Mouse (Mus musculus): ENCODE measurements around the gene Surf4.

Surf4 gene

GRCm38 (mm10) chr2:26927745-26928476, 5.8 kb downstream of the Surf4 start:
- DNase-seq, result no peak

DNA sequence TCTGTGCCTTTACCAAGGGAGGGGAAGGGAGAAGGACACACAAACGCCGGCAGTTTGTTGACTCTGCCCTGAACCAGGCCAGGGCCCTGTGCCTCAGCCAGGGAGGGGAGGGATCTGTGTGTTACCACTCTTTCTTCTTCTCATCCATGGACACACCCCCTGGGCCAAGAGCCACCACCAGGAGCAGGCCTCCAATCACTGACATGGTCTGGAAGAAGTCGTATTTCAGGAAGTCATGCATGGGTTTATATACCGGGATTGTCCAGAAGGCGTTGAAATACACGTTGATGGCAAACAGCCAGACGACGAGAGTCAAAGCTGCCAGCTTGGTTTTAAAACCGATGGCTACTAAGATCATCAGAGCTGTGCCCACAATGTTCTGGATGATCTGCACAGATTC, 11.9 kb downstream of the Surf4 start:
- DNase-seq, result peak; percentile 62

DNA sequence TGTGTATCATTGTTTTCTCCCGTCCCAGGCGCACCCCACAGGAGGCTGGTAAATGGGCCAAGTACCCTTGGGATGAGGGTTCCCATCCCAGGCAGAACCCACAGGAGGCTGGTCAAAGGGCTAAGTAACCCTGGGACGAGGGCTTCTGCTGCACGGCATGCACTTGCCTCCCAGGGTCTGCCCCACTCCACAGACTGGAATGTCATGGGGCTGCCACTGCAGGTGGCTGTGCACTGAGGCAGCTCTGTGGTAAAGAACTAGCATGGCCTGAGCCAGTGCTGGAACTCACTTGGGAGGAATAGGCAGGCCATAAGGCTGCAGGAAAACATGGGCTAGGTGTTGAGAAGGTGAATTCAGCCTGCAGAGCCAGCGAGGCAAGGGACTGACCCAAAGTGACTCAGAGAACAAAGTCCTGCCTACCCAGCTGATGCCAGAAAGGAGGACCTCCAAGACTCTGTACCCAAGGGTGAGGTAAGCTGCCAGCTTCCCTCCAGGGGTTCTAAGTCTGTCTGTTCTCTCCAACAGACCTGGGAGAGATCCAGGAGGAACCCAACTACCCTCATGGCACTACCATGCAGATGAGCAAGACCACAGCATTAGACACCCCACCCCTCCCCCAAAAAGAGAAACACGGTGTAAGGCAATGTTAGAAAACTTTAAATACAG, 13.4 kb downstream of the Surf4 start:
- DNase-seq, result peak; percentile 79

DNA sequence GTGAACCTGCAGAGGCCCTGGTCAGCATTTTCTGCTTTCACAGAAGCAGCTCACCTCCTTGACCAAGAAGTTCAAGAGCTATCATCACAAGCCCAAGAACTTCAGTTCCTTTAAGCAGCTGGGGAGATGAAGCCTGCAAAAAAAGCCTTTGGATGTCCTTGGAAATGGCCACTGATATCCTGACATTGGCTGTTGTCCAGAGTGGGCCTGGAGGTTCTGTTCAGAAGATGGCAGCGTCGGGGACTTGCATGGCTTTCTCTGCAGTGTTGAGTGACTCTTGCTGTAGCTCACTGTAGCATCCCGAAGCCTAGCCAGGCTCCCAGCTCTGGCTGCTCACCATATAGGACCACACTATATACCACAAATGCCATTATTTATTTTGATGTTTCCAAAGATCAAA, 14.0 kb downstream of the Surf4 start:
- no peak for DNase-seq

DNA sequence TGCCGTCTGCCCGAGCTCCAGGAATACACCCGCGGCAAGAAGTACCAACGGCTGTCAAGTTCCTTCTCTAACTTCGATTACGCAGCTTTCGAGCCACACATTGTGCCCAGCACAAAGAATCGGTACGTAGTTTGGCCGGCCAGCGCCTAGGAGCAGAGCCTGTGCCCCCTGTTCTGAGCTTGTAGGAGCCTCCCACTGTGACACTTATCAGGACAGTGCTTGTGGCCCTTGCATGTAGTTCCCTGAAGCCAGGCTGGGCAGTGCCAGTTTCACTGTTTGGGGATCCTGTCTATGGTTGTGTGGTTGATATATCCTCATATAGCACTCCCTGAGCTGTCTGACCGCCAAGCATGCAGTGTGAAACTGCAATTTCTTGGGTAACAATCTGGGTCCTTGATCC, 17.0 kb downstream of the Surf4 start:
- DNase-seq, result no peak

DNA sequence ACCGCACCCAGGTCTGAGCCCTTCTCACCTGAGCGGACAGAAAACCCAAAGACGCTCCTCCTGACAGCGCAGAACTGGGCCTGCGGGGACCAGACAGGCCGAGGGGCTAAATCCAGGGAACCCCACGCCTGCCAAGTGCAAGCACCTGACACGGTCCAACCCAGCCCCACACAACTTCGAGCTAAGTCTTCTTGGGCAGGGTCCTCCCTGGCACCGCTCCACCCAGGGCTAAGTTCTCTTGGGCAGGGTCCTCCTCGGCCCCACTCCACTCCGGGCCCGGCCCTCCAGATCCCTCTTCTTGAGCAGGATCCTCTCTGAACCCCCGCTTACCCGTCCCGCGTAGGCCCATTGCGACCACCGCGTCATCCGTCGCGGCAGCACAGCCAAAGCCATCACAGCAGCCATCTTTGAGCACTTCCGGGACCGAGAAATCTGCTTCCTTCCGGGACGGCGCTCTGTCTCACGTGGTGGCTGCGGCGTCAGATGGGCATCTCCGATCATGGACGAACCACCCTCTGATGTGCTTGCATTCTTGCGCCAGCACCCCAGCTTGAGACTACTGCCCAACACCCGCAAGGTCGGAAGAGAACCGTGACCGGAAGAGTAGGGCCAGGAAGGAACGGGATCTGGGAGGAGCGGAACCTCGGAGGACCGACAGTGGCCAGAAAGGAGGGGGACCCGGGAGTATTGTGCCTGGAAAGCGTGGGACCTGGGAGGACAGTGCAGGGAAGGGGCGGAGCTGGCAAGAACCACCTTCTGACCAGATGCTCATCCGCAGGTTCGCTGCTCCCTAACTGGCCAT, 17.6 kb downstream of the Surf4 start, which contains the start of the genes Surf2 and Surf1:
Gene Surf2, plus strand, starts transcription at position 441 of the 802 bp plus-strand sequence.
Gene Surf1, minus strand, starts transcription at position 604 of the 802 bp plus-strand sequence.
- peak; percentile 80 for DNase-seq

DNA sequence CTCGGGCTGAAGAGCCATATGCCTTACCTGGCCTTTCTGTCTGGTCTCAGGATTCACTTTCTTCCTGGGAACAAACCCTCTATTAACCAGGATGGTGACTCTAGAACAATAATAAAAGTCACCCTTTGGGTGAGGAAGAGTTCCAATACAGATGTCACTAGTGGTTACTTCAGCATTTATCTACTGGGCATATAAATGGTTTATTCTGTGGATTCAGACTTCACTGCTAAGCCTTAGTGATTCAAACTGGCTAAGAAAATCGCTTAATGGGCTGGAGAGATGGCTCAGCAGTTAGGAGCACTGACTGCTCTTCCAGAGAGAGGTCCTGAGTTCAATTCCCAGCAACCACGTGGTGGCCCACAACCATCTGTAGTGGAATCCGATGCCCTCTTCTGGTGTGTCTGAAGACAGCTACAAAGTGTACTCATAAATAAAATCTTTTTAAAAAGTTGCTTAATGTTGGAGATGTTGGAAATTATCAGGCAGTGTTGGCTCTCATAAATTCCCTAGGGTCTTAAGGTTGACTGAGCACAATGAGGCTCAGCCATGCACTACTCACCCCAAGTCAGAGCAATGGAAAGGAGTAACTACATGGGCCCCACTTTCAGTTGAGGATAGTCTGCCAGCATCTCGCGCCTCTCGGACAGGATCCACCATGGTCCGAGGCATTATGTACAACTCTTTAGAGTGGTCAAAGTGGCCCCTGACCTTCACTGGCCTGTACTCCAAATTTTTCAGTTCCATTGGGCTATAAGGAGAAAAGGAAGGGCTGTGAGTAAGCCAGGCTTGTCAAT, 19.4 kb downstream of the Surf4 start:
- no peak for DNase-seq

DNA sequence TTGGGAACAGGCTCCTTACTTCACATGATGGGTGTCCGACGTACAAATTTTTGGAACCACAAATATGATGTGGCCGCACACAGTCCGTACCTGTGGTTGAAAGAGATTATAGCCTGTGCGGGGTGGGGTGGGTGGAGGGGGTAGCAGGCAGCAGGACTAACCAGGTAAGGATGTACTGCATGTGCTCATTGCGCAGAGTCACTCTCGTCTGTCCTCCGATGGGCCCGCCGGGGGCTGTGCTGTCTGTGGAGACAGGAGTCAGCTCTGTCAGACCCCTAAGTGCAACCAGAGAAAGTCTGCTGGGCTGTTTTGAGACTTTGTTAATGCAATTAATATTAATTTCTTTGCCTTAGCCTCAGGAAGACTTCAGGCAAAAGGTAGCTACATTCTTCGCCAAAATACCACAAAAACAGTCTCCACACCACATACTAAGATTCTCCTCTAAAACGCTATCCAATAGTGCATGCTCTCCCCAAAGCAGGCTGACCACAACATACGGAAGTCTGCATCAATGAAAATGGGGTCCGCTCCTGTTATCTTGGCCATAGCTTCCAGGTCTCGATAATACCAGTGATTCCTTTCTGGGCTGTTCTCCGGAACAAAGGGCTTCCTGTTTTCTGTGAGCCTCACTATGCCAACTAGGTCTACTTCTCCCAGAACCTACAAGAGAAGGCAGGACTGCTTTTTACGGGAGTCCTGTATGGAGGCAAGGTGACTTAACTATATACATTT, 20.1 kb downstream of the Surf4 start:
- no peak for DNase-seq

DNA sequence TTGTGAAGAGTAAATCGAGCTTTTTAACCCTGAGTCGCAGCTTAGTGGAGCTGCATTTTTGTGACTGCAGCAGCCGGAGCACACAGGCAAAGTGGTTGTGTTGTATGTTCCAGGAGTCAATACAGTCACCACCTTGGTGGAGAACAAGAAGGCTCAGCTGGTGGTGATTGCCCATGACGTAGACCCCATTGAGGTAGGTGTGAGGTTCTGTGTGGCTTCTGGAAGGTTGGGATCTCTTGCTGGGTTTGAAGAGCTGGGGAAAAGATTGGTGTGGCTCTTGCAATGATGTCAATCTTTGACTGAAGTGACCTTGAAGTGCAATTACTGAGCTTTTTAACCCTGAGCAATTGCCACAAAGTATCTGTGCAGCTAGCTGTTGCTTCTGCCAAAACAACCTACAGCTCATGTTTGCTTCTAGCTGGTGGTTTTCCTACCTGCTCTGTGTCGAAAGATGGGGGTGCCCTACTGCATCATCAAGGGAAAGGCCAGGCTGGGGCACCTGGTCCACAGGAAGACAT, 21.4 kb downstream of the Surf4 start:
- no peak for DNase-seq

DNA sequence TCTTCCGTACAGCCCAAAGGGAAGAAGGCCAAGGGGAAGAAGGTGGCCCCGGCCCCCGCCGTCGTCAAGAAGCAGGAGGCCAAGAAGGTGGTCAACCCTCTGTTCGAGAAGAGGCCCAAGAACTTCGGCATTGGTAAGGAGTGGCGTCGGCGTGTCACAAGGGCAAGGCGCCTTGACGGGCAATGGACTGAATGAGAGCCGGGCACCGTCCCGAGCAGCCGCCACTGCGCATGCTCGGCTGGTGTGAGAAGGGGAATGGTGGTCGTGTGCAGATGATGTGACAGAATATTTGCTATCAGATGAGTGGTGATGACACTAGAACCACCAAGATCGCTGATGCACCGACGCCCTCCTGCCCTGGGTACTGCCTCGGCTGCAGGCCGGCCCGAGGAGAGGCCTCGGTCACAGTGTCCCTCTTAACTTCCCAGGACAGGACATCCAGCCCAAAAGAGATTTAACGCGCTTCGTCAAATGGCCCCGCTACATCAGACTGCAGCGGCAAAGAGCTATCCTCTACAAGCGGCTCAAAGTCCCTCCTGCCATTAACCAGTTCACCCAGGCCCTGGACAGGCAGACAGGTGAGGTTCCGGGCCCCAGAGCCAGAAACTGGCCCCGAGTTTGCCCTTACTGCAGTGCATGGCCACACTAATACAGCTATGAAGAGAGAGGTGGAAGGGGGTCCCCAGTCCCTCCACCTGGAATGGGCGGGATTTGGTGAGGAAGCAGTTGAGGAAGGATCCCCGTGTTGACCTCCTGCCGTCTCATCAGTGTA, 22.5 kb downstream of the Surf4 start:
- no peak for DNase-seq

DNA sequence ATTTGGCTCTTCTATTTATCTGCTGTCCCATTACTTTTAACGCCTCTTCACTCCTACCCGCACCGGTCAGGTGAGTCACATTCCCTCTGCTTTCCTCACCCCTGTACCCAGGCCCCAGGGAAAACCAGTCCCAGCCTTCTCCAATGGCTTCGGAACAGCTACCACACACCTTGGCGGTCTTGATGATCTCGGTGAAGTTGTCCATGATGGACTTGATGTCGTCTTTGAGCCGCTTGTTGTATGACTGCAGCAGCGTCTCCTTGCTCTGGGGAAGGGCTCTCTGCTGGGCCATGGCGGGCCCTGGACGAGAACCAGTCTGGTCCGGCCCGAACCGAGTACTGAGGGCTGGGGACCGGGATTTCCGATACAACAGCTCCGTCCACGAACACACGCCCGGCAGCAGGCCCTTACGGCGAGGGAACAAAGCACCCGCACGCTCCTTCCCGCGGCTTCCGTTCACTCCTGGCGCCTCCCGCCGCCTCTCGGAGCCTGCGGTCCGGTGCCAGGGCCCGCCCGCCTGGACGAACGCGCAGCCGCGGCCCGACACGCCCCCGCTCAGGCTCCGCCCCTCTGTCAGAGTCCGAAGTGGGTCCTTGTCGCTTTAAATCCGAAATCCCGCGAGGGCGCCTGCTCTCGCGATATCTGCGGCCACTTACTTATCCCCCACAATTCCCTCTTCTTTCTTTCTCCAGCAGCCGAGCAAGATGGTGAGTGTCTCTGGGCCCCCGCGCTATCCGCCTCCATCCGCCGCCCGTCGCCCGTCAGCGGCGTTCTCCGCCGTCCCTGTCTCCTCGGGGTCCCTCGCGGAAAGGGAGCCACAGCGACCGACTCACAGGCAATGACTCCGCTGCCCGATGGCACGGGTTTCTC, 23.4 kb downstream of the Surf4 start, which contains the start of the genes Med22 and Rpl7a:
Gene Med22, minus strand, starts transcription at position 554 of the 870 bp plus-strand sequence.
Gene Rpl7a, plus strand, starts transcription at position 641 of the 870 bp plus-strand sequence.
- peak; percentile 98 for DNase-seq

DNA sequence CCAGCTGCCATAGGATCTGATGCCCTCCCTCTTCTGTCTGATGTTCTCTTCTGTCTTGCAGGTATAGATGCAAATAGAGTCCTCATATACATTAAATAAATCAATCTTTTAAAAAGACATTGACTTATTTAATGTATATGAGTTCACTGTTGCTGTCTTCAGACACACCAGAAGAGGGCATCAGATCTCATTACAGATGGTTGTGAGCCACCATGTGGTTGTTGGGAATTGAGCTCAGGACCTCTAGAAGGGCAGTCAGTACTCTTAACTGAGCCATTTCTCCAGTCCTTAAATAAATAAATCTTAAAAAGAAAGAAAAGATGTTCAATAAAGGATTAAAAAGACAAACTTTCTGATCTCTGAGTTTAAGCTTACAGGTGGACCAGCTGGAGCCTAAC, 24.3 kb downstream of the Surf4 start:
- DNase-seq, result no peak

- DNase-seq, result no peak
Observed at GRCm38 (mm10) chr2:26908710-26909386, 24.9 kb downstream of the Surf4 start.

GRCm38 (mm10) chr2:26907109-26907508, 26.6 kb downstream of the Surf4 start:
- DNase-seq, result peak; percentile 49

- DNase-seq, result no peak
Observed at GRCm38 (mm10) chr2:26906431-26906830, 27.3 kb downstream of the Surf4 start.

DNA sequence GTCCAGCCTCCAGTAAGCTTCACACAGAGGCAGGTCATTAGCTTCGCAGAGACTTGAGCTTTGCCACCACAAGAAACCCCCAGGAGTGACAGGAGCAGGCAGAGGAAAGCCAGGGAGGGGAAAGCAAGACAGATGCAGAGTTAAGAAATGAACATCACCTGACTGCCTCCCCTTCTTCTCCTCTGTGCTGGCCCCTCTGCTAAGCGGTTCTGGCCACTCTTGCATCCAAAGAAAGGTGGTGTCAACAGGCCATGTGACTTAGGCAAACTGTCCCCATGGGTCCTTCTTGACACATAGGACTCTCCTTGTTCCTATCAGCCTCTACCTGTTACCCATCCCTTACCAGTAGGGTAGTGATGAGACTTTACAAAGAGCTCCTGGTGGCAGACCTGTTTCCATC, 27.8 kb downstream of the Surf4 start:
- no peak for DNase-seq

- DNase-seq, result no peak
Observed at GRCm38 (mm10) chr2:26903311-26903710, 30.4 kb downstream of the Surf4 start.

GRCm38 (mm10) chr2:26902467-26903220, 31.1 kb downstream of the Surf4 start, which contains the start of gene Surf6:
TSS of gene Surf6 (minus strand) at chr2:26902879.
- peak; percentile 98 for DNase-seq
